Mouse (Mus musculus) urinary bladder, postnatal 14 days (tissue): ENCODE data around the gene Rasgrp2.
A peak's percentile ranks its signal among the peaks of the same experiment; 100 is the strongest.

Source experiments
- DNase-seq: peaks from one replicate; pipeline ENCODE4 v3.0.0; 2021; ENCODE audit warnings: low spot score

Rasgrp2 gene

GRCm38 (mm10) chr19:6382323-6382924, 16.7 kb upstream of the Rasgrp2 start:
- DNase-seq = no peak

GRCm38 (mm10) chr19:6383470-6383869, 15.7 kb upstream of the Rasgrp2 start:
- no peak for DNase-seq

- peak; percentile 71 for DNase-seq
Measured at GRCm38 (mm10) chr19:6384128-6384527, 15.0 kb upstream of the Rasgrp2 start, which contains the start of gene Pygm. TSS of gene Pygm (plus strand) at chr19:6384399.

- DNase-seq = no peak
Measured at GRCm38 (mm10) chr19:6384954-6385353, 14.2 kb upstream of the Rasgrp2 start.

- no peak for DNase-seq
Measured at GRCm38 (mm10) chr19:6385419-6385818, 13.7 kb upstream of the Rasgrp2 start.

- no peak for DNase-seq
Measured at GRCm38 (mm10) chr19:6385821-6386220, 13.3 kb upstream of the Rasgrp2 start.

GRCm38 (mm10) chr19:6386234-6386633, 12.9 kb upstream of the Rasgrp2 start:
- DNase-seq = no peak

- DNase-seq = no peak
Measured at GRCm38 (mm10) chr19:6388006-6388405, 11.1 kb upstream of the Rasgrp2 start.

GRCm38 (mm10) chr19:6389803-6390202, 9.3 kb upstream of the Rasgrp2 start:
- DNase-seq = no peak

GRCm38 (mm10) chr19:6390251-6390650, 8.9 kb upstream of the Rasgrp2 start:
- no peak for DNase-seq

- no peak for DNase-seq
Measured at GRCm38 (mm10) chr19:6392743-6393393, 6.3 kb upstream of the Rasgrp2 start.

- DNase-seq = no peak
Measured at GRCm38 (mm10) chr19:6393637-6394036, 5.5 kb upstream of the Rasgrp2 start.

- DNase-seq = no peak
Measured at GRCm38 (mm10) chr19:6396237-6396636, 2.9 kb upstream of the Rasgrp2 start.

- no peak for DNase-seq
Measured at GRCm38 (mm10) chr19:6397582-6398249, 1.4 kb upstream of the Rasgrp2 start.

- DNase-seq = peak; percentile 78
Measured at GRCm38 (mm10) chr19:6398447-6399284, 474 bp upstream of the Rasgrp2 start.

GRCm38 (mm10) chr19:6400096-6401086, 1.3 kb downstream of the Rasgrp2 start:
- DNase-seq = no peak

- peak; percentile 81 for DNase-seq
Measured at GRCm38 (mm10) chr19:6401131-6401815, 2.1 kb downstream of the Rasgrp2 start.

GRCm38 (mm10) chr19:6401951-6402350, 2.8 kb downstream of the Rasgrp2 start:
- DNase-seq = no peak

GRCm38 (mm10) chr19:6403869-6404268, 4.7 kb downstream of the Rasgrp2 start:
- no peak for DNase-seq

GRCm38 (mm10) chr19:6405433-6405832, 6.3 kb downstream of the Rasgrp2 start:
- no peak for DNase-seq

- no peak for DNase-seq
Measured at GRCm38 (mm10) chr19:6407109-6407508, 8.0 kb downstream of the Rasgrp2 start.
